Mouse (Mus musculus): ENCODE results near the gene 6030445D17Rik.

- TF ChIP-seq EP300 (IDR thresholded peaks at IDR 0.05; ENCODE audit: low read depth) (no peak), CTCF (IDR thresholded peaks at IDR 0.05; ENCODE audit: low read depth) (no peak)
Observed at GRCm38 (mm10) chr4:136463436-136463835, 1.4 kb downstream of the 6030445D17Rik start.

Data from liver, embryonic 14.5 days (tissue).